Mouse (Mus musculus): ENCODE data around the gene Ldha.
"Not testable (repeated sequence)": the region's sequence is repeated elsewhere in the genome, so short reads cannot be mapped to it uniquely, and the experiment has no call there.

Gene Ldha

GRCm38 (mm10) chr7:46840787-46841525 is at the start of gene Ldha:
Gene Ldha, plus strand, starts transcription at chr7:46841475.
- no peak for DNase-seq

GRCm38 (mm10) chr7:46793871-46794270 is 47.4 kb upstream of the Ldha start:
- DNase-seq: no peak

- peak; percentile 99 for DNase-seq
Measured at GRCm38 (mm10) chr7:46795287-46796205, 45.7 kb upstream of the Ldha start, which contains the start of the genes Hps5 and Gtf2h1. Gene Hps5, minus strand, starts transcription at chr7:46796064. Gene Gtf2h1, plus strand, starts transcription at chr7:46796103.

GRCm38 (mm10) chr7:46796206-46796679 is 45.0 kb upstream of the Ldha start:
- DNase-seq: no peak

- DNase-seq: no peak
Measured at GRCm38 (mm10) chr7:46796779-46797178, 44.5 kb upstream of the Ldha start.

GRCm38 (mm10) chr7:46810325-46810724 is 30.9 kb upstream of the Ldha start:
- no peak for DNase-seq

- no peak for DNase-seq
Measured at GRCm38 (mm10) chr7:46814012-46814411, 27.3 kb upstream of the Ldha start.

GRCm38 (mm10) chr7:46820876-46821632 is 20.2 kb upstream of the Ldha start:
- DNase-seq: not testable (repeated sequence)

- no peak for DNase-seq
Measured at GRCm38 (mm10) chr7:46827046-46827802, 14.1 kb upstream of the Ldha start.

- DNase-seq: no peak
Measured at GRCm38 (mm10) chr7:46827803-46828184, 13.5 kb upstream of the Ldha start.

- no peak for DNase-seq
Measured at GRCm38 (mm10) chr7:46829911-46830310, 11.4 kb upstream of the Ldha start.

GRCm38 (mm10) chr7:46830799-46831590 is 10.3 kb upstream of the Ldha start:
- DNase-seq: peak; percentile 61

- DNase-seq: no peak
Measured at GRCm38 (mm10) chr7:46831693-46832092, 9.6 kb upstream of the Ldha start.

GRCm38 (mm10) chr7:46832112-46832810 is 9.0 kb upstream of the Ldha start:
- DNase-seq: not testable (repeated sequence)

GRCm38 (mm10) chr7:46833266-46833665 is 8.0 kb upstream of the Ldha start:
- peak; percentile 68 for DNase-seq

GRCm38 (mm10) chr7:46833670-46834255 is 7.5 kb upstream of the Ldha start:
- DNase-seq: no peak

- no peak for DNase-seq
Measured at GRCm38 (mm10) chr7:46834994-46835610, 6.2 kb upstream of the Ldha start.

GRCm38 (mm10) chr7:46836357-46836756 is 4.9 kb upstream of the Ldha start:
- no peak for DNase-seq

- no peak for DNase-seq
Measured at GRCm38 (mm10) chr7:46837073-46837472, 4.2 kb upstream of the Ldha start.
